10 mouse cellular contexts compared by ENCODE assay signal in the genomic region with DNA sequence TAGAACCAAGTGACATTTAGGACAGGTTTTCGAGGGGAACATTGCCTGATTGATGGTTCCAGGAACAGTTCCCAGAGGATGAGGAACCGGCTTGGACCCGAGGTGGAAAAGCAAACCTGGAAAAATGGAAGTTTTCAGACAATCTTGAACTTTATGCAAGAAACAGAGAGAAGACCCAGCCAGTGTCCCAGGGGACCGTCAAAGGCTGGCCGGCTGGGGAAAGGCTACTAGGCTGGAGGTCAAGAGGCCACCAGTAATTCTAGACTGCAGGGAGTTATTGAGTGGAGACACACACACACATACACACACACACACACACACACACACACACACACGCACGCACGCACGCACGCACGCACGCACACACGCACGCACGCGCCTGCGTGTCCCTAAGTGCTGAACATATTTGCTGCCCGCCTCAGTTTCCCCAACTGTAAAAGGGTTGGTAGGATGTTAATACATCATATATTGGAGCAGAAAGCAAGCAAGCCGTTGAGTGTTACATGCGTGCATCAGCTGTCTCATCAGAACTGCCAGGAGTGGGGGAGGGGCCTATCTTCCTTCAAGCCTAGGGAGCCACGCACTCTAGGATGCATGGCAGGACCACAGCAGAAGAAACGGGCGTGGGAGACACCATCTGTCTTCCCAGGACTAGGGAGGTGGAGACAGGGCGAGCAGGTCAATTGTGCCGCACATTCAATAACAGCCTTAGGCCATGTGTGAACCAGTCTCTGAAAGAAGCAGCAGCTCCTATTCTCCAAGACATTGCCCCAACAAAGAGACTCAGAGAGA. TPM values are rescaled to one million over a fixed set of nuclear protein-coding genes. Genes with fewer than 3 reads are reported as not detected.
DNase-seq lines count a peak whose midpoint lies in the region; ATAC-seq lines count a peak whose summit lies in the region.
"Had no signal": no experiment of that assay in that cellular context is flagged by ENCODE, and none has a peak within 500 bp of the region (broad histone marks: within the 10 kb centered on the region; RNA-seq: fewer than 3 reads in every experiment).

No protein-coding gene starts in this region.

- peaks cover 8% of the 10 kb centered on the region; the same call in 1 of the 2 replicates for H3K27me3 ChIP-seq in heart, embryonic 10.5 days (ENCODE audit: insufficient read depth, poor library complexity, severe bottlenecking)
- H3K27me3 ChIP-seq in forebrain, embryonic 13.5 days, result no peaks in the 10 kb centered on the region
- H3K27me3 ChIP-seq in liver, embryonic 12.5 days (replicated peaks), result peaks cover 17% of the 10 kb centered on the region

- H3K4me2 ChIP-seq in forebrain, embryonic 13.5 days, result no peak overlapping the region
- no peak overlapping the region for H3K4me2 ChIP-seq in liver, embryonic 12.5 days

- ATAC-seq in forebrain, embryonic 13.5 days, result peak; percentile 57
- no peak for ATAC-seq in liver, embryonic 12.5 days
- no peak for ATAC-seq in activated CD4-positive, CD25-positive, alpha-beta regulatory T cell, adult 4 months

- peak; percentile 29 for DNase-seq in heart, postnatal 4 days
- no peak for DNase-seq in heart, embryonic 10.5 days (ENCODE audit: low spot score)
- peak; percentile 14 for DNase-seq in MN1 (ENCODE audit: low spot score)
- peak; percentile 42 to 67 for DNase-seq in layer of hippocampus, postnatal 14 days (ENCODE audit: low spot score in 2 of 2)
- no peak for DNase-seq in thymus, adult 18-20 months
- DNase-seq: heart, adult 2 months; kidney, adult 2 months had no signal

- H3K9me3 ChIP-seq in heart, embryonic 10.5 days, result no peaks in the 10 kb centered on the region
- H3K9me3 ChIP-seq in forebrain, embryonic 13.5 days (replicated peaks), result no peaks in the 10 kb centered on the region
- no peaks in the 10 kb centered on the region for H3K9me3 ChIP-seq in liver, embryonic 12.5 days (replicated peaks)

- peaks cover 11% of the 10 kb centered on the region; the same call in 1 of the 2 replicates for H3K36me3 ChIP-seq in heart, embryonic 10.5 days
- H3K36me3 ChIP-seq in forebrain, embryonic 13.5 days (ENCODE audit: poor library complexity, severe bottlenecking), result peaks cover under 1% of the 10 kb centered on the region; the same call in 1 of the 2 replicates
- H3K36me3 ChIP-seq in liver, embryonic 12.5 days, result no peaks in the 10 kb centered on the region

- H3K9ac ChIP-seq in forebrain, embryonic 13.5 days, result no peak overlapping the region
- H3K9ac ChIP-seq in liver, embryonic 12.5 days, result no peak overlapping the region

- peaks cover 15% of the 10 kb centered on the region for H3K4me1 ChIP-seq in heart, embryonic 10.5 days
- peaks cover 14% of the 10 kb centered on the region for H3K4me1 ChIP-seq in forebrain, embryonic 13.5 days
- H3K4me1 ChIP-seq in liver, embryonic 12.5 days, result peaks cover 10% of the 10 kb centered on the region

- no peak overlapping the region for H3K27ac ChIP-seq in heart, embryonic 10.5 days
- H3K27ac ChIP-seq in forebrain, embryonic 13.5 days, result peak overlapping the region; percentile 44; the same call in 1 of the 2 replicates
- H3K27ac ChIP-seq in liver, embryonic 12.5 days, result no peak overlapping the region
- H3K27ac ChIP-seq: heart, adult 2 months had no signal

- 75% methylated on average over 25 of the region's 25 CpGs for WGBS in heart, embryonic 10.5 days
- WGBS in forebrain, embryonic 13.5 days, result 78% methylated on average over 25 of the region's 25 CpGs
- 63% methylated on average over 25 of the region's 25 CpGs for WGBS in liver, embryonic 12.5 days (ENCODE audit: insufficient replicate concordance)

- no peak overlapping the region for H3K4me3 ChIP-seq in heart, embryonic 10.5 days
- no peak overlapping the region for H3K4me3 ChIP-seq in forebrain, embryonic 13.5 days
- no peak overlapping the region for H3K4me3 ChIP-seq in liver, embryonic 12.5 days
- H3K4me3 ChIP-seq: heart, adult 2 months had no signal

RNA-seq across cellular contexts. Expression of gene Keap1, which starts 22.9 kb away (rescaled TPM):
- 10 to 100 TPM; 33.7 to 37.7 TPM for total RNA-seq in heart, postnatal 4 days (2021)
- polyA plus RNA-seq in heart, embryonic 10.5 days (2016; fragmentation: Nextera tagmentation; extraction: Ambion mirVana), result 51.4 and 52.4 TPM in 2 replicates
- 55.7 and 60.0 TPM in 2 replicates for polyA plus RNA-seq in forebrain, embryonic 13.5 days (2015; fragmentation: Nextera tagmentation; extraction: Ambion mirVana)
- 10 to 100 TPM; 52.5 to 55.7 TPM for total RNA-seq in layer of hippocampus, postnatal 14 days (2021)
- polyA plus RNA-seq in liver, embryonic 12.5 days (2016; fragmentation: Nextera tagmentation; extraction: Ambion mirVana), result 39.8 and 41.6 TPM in 2 replicates
- 10 to 100 TPM; 16.9 to 30.0 TPM for polyA plus RNA-seq in activated CD4-positive, CD25-positive, alpha-beta regulatory T cell, adult 4 months (2017; shearing (Covaris generic))

RNA-seq across cellular contexts. Expression of gene S1pr5, which starts 32.0 kb away (rescaled TPM):
- under 1 TPM; 0.17 to 0.29 TPM for total RNA-seq in heart, postnatal 4 days (2021)
- polyA plus RNA-seq in heart, embryonic 10.5 days (2016; fragmentation: Nextera tagmentation; extraction: Ambion mirVana), result 0.46 and 0.47 TPM in 2 replicates
- 0.37 and 0.55 TPM in 2 replicates for polyA plus RNA-seq in forebrain, embryonic 13.5 days (2015; fragmentation: Nextera tagmentation; extraction: Ambion mirVana)
- total RNA-seq in layer of hippocampus, postnatal 14 days (2021), result 1 to 10 TPM; 8.8 to 9.7 TPM
- polyA plus RNA-seq in liver, embryonic 12.5 days (2016; fragmentation: Nextera tagmentation; extraction: Ambion mirVana), result 0.10 and 0.12 TPM in 2 replicates
- under 1 TPM in 1 of 2 experiments, not detected in 1; 0.34 TPM for polyA plus RNA-seq in activated CD4-positive, CD25-positive, alpha-beta regulatory T cell, adult 4 months (2017; shearing (Covaris generic))

RNA-seq across cellular contexts. Expression of gene Atg4d, which starts 48.8 kb away (rescaled TPM):
- 10 to 100 TPM; 53.1 to 59.1 TPM for total RNA-seq in heart, postnatal 4 days (2021)
- 50.6 and 57.9 TPM in 2 replicates for polyA plus RNA-seq in heart, embryonic 10.5 days (2016; fragmentation: Nextera tagmentation; extraction: Ambion mirVana)
- polyA plus RNA-seq in forebrain, embryonic 13.5 days (2015; fragmentation: Nextera tagmentation; extraction: Ambion mirVana), result 60.2 and 60.3 TPM in 2 replicates
- 10 to 100 TPM; 33.5 to 39.3 TPM for total RNA-seq in layer of hippocampus, postnatal 14 days (2021)
- 85.7 and 85.9 TPM in 2 replicates for polyA plus RNA-seq in liver, embryonic 12.5 days (2016; fragmentation: Nextera tagmentation; extraction: Ambion mirVana)
- 10 to 100 TPM; 24.3 to 26.8 TPM for polyA plus RNA-seq in activated CD4-positive, CD25-positive, alpha-beta regulatory T cell, adult 4 months (2017; shearing (Covaris generic))

RNA-seq across cellular contexts. Expression of gene Pde4a, which starts 50.7 kb away (rescaled TPM):
- total RNA-seq in heart, postnatal 4 days (2021), result 10 to 100 TPM; 18.7 to 21.1 TPM
- 7.5 and 9.0 TPM in 2 replicates for polyA plus RNA-seq in heart, embryonic 10.5 days (2016; fragmentation: Nextera tagmentation; extraction: Ambion mirVana)
- 15.7 TPM in 2 replicates for polyA plus RNA-seq in forebrain, embryonic 13.5 days (2015; fragmentation: Nextera tagmentation; extraction: Ambion mirVana)
- total RNA-seq in layer of hippocampus, postnatal 14 days (2021), result 10 to 100 TPM; 63.8 to 69.9 TPM
- polyA plus RNA-seq in liver, embryonic 12.5 days (2016; fragmentation: Nextera tagmentation; extraction: Ambion mirVana), result 2.6 and 2.9 TPM in 2 replicates
- polyA plus RNA-seq in activated CD4-positive, CD25-positive, alpha-beta regulatory T cell, adult 4 months (2017; shearing (Covaris generic)), result 1 to 10 TPM in 1 of 2 experiments, under 1 TPM in 1; 0.44 to 1.1 TPM

Comparison
In these comparisons a context has a peak if more than half of its experiments do, and no peak if none do; other contexts are left out.
1. DNase-seq: peak in heart, postnatal 4 days (single experiment), MN1 (single experiment) and layer of hippocampus, postnatal 14 days (2 of 2); none in heart, embryonic 10.5 days (single experiment) and thymus, adult 18-20 months (0 of 2).